Mouse (Mus musculus): ENCODE measurements around the gene Chchd3.

- TF ChIP-seq CTCF (conservative IDR thresholded peaks at IDR 0.05; ENCODE audit: insufficient read depth, insufficient read length, low read depth, low read length) (no peak), POLR2A (IDR thresholded peaks at IDR 0.05; ENCODE audit: low read depth, low read length) (no peak)
Measured at GRCm38 (mm10) chr6:33042880-33043279, 17.2 kb downstream of the Chchd3 start.

Data from kidney, adult 2 months (tissue).